Mouse (Mus musculus) 3134 (cell line): ENCODE data around the gene Tuba1c.
A peak's percentile ranks its signal among the peaks of the same experiment; 100 is the strongest.
"Not testable (repeated sequence)": the region's sequence is repeated elsewhere in the genome, so short reads cannot be mapped to it uniquely, and the experiment has no call there.

Experiments
- DNase-seq: peaks from one replicate; pipeline ENCODE4 v3.0.0-alpha.2; 2011; ENCODE audit warnings: low spot score; ENCODE audit not compliant: insufficient read length; ENCODE audit errors: extremely low read depth

The Tuba1c gene

GRCm38 (mm10) chr15:99055040-99055439 lies 25.3 kb downstream of the Tuba1c start, which contains the start of gene Prph:
TSS of gene Prph (plus strand) at chr15:99055174.
- DNase-seq = no peak

- DNase-seq = no peak
Measured at GRCm38 (mm10) chr15:99055511-99055961, 25.8 kb downstream of the Tuba1c start.

- no peak for DNase-seq
Measured at GRCm38 (mm10) chr15:99056332-99056731, 26.6 kb downstream of the Tuba1c start.

GRCm38 (mm10) chr15:99065557-99066165 lies 36.0 kb downstream of the Tuba1c start:
- DNase-seq = no peak

GRCm38 (mm10) chr15:99071988-99072387 lies 42.3 kb downstream of the Tuba1c start:
- DNase-seq = no peak

- no peak for DNase-seq
Measured at GRCm38 (mm10) chr15:99074019-99074599, 44.4 kb downstream of the Tuba1c start, which contains the start of gene Troap. TSS of gene Troap (plus strand) at chr15:99074575.

- peak; percentile 100 for DNase-seq
Measured at GRCm38 (mm10) chr15:99074600-99075333, 45.1 kb downstream of the Tuba1c start.

- not testable (repeated sequence) for DNase-seq
Measured at GRCm38 (mm10) chr15:99076011-99076410, 46.3 kb downstream of the Tuba1c start.

- DNase-seq = no peak
Measured at GRCm38 (mm10) chr15:99078181-99078910, 48.7 kb downstream of the Tuba1c start.

- DNase-seq = no peak
Measured at GRCm38 (mm10) chr15:99079804-99080203, 50.1 kb downstream of the Tuba1c start.

- no peak for DNase-seq
Measured at GRCm38 (mm10) chr15:99082322-99082721, 52.6 kb downstream of the Tuba1c start.

GRCm38 (mm10) chr15:99082840-99083239 lies 53.1 kb downstream of the Tuba1c start:
- no peak for DNase-seq

- DNase-seq = no peak
Measured at GRCm38 (mm10) chr15:99083258-99083657, 53.6 kb downstream of the Tuba1c start.

GRCm38 (mm10) chr15:99083867-99084557 lies 54.3 kb downstream of the Tuba1c start:
- no peak for DNase-seq

GRCm38 (mm10) chr15:99084618-99085017 lies 54.9 kb downstream of the Tuba1c start:
- DNase-seq = peak; percentile 36

GRCm38 (mm10) chr15:99085997-99086396 lies 56.3 kb downstream of the Tuba1c start:
- no peak for DNase-seq

GRCm38 (mm10) chr15:99087253-99088075 lies 57.8 kb downstream of the Tuba1c start, which contains the start of gene C1ql4:
TSS of gene C1ql4 (minus strand) at chr15:99087817.
- DNase-seq = no peak
